Mouse (Mus musculus) intestine, embryonic 14.5 days (tissue): Measurements from ENCODE around the gene Pomp. TPM values are rescaled to one million over a fixed set of nuclear protein-coding genes. Genes with fewer than 3 reads are reported as not detected.

Source experiments
- ATAC-seq: fragments of 200-750 bp; cut with Nextera tagmentation; replicated peaks from 2 replicates; pipeline ENCODE4 v1.8.0; 2017; ENCODE audit warnings: low read depth, moderate number of reproducible peaks, moderate TSS enrichment, moderate library complexity; ENCODE audit not compliant: low FRiP score, low TSS enrichment
- DNase-seq: peaks from one replicate; pipeline ENCODE4 v3.0.0-alpha.2; 2018; ENCODE audit warnings: low spot score
- H3K27ac ChIP-seq: fragments of 300-500 bp; sonication (generic); 2 replicates; pipeline ENCODE4 v1.5.1; 2014; ENCODE audit warnings: low read depth, mild to moderate bottlenecking, control low read depth
- H3K27me3 ChIP-seq: fragments of 300-500 bp; sonication (generic); replicated peaks from 2 replicates; pipeline ENCODE4 v1.6.1; 2014; ENCODE audit warnings: low read length, control low read depth; ENCODE audit not compliant: control insufficient read depth, insufficient read depth
- H3K36me3 ChIP-seq: fragments of 300-500 bp; sonication (generic); 2 replicates; pipeline ENCODE4 v1.6.1; 2014; ENCODE audit warnings: low read length, control low read depth; ENCODE audit not compliant: control insufficient read depth, insufficient read depth
- H3K4me1 ChIP-seq: fragments of 300-500 bp; sonication (generic); replicated peaks from 2 replicates; pipeline ENCODE4 v1.6.1; 2014; ENCODE audit warnings: low read length, control low read depth, mixed read lengths; ENCODE audit not compliant: control insufficient read depth, insufficient read depth
- H3K4me2 ChIP-seq: fragments of 300-500 bp; sonication (generic); 2 replicates; pipeline ENCODE4 v1.6.1; 2014; ENCODE audit warnings: low read length
- H3K4me3 ChIP-seq: fragments of 300-500 bp; sonication (generic); 2 replicates; pipeline ENCODE4 v1.5.1; 2014; ENCODE audit warnings: low read depth, low read length, control low read depth, mixed read lengths
- H3K9ac ChIP-seq: fragments of 300-500 bp; sonication (generic); 2 replicates; pipeline ENCODE4 v1.6.1; 2014; ENCODE audit warnings: mild to moderate bottlenecking, low read length
- H3K9me3 ChIP-seq: fragments of 300-500 bp; sonication (generic); 2 replicates; pipeline ENCODE4 v1.6.1; 2016; ENCODE audit warnings: low read length, control low read depth; ENCODE audit not compliant: control insufficient read depth
- WGBS: fragments of 180-500 bp; shearing (Covaris S2); extraction: QIAGEN DNeasy Blood & Tissue Kit; methylation state at CpG from one replicate; pipeline ENCODE4 v1.1.7; 2014; 5-methylcytosine and 5-hydroxymethylcytosine counted together
- polyA plus RNA-seq: library from polyadenylated mRNA; unstranded; fragments of >200 nt; fragmentation: Nextera tagmentation; extraction: Ambion mirVana; gene quantifications from 2 replicates; pipeline ENCODE4 v1.2.1, GENCODE M21; 2014

Pomp gene
- polyA plus RNA-seq, 1 experiment from 2014 or later: 418 TPM

DNA sequence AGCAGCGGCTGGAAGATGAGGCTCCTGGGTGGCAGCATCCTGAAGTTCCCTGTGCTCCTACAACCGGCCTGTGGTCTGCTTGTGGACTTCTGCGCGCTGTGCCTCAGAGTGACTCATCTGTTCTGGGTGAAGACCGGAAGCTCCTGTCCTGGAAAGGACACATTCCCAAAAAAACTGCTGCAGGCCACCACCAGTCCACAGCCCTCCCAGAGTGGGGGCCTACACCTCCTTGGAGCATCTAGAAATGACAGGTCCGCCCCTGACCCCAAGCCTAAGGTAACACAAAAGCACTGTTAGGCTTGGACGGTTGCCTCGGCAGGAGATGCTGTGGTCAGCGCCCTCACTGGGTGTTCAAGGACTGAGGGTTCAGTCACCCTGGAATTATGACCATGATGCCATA lies 42.9 kb downstream of the Pomp start:
- H3K4me1 ChIP-seq: no peaks in the 10 kb centered on the region
- no peak overlapping the region for H3K9ac ChIP-seq
- H3K27me3 ChIP-seq: no peaks in the 10 kb centered on the region
- H3K4me2 ChIP-seq: no peak overlapping the region
- H3K27ac ChIP-seq: no peak overlapping the region
- DNase-seq: no peak
- no peak overlapping the region for H3K4me3 ChIP-seq
- no peaks in the 10 kb centered on the region for H3K36me3 ChIP-seq
- 87% methylated on average over 9 of the region's 9 CpGs for WGBS
- no peak for ATAC-seq
- H3K9me3 ChIP-seq: no peaks in the 10 kb centered on the region

DNA sequence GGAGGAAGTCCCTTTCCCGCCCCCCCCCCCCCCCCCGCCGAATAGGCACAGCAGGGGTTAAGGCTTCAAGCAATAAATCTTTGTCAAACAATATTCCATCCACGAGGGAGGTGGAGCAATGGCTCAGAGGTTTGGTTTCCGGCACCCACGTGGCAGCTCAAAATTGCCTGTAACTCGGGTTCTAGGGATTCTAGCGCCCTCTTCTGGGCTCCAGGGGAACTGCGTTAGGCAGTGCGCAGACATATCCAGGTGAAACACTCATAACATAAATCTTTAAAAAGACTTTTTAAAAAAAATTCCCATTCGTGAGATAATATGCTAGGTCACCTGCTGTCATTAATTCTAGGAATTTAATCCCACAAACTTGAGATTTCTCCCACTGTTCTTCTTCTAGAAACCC lies 46.9 kb downstream of the Pomp start:
- Histone ChIP-seq H3K36me3 (no peaks in the 10 kb centered on the region), H3K9me3 (no peaks in the 10 kb centered on the region), H3K27me3 (no peaks in the 10 kb centered on the region), H3K4me2 (no peak overlapping the region), H3K27ac (no peak overlapping the region), H3K9ac (no peak overlapping the region), H3K4me1 (no peaks in the 10 kb centered on the region), H3K4me3 (no peak overlapping the region)
- WGBS: 51% methylated on average over 11 of the region's 11 CpGs
- DNase-seq (no peak), ATAC-seq (no peak)

DNA sequence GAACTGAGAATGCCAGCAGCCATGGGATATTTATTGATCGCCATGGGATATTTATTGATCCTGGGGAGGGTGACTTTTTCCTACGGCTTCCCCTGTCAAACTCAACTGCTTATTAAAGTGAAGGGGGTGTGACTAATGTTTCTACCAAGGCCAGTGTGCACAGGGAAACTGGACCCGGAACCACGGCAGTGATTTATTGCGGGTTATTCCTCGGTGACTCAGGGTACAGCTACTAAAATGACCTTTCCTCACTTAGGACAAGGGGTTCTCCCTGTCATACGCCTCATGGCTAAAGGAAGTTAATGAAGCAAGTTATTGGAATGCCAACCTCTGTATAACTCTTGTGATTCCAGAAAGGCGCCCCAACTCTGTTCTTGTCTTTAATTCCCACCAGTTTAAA lies 47.6 kb downstream of the Pomp start:
- DNase-seq: no peak
- Histone ChIP-seq H3K27ac (no peak overlapping the region), H3K4me2 (no peak overlapping the region), H3K4me1 (no peaks in the 10 kb centered on the region), H3K9me3 (no peaks in the 10 kb centered on the region), H3K4me3 (no peak overlapping the region), H3K9ac (no peak overlapping the region), H3K27me3 (no peaks in the 10 kb centered on the region), H3K36me3 (no peaks in the 10 kb centered on the region)
- ATAC-seq: no peak
- 82% methylated on average over 8 of the region's 8 CpGs for WGBS

DNA sequence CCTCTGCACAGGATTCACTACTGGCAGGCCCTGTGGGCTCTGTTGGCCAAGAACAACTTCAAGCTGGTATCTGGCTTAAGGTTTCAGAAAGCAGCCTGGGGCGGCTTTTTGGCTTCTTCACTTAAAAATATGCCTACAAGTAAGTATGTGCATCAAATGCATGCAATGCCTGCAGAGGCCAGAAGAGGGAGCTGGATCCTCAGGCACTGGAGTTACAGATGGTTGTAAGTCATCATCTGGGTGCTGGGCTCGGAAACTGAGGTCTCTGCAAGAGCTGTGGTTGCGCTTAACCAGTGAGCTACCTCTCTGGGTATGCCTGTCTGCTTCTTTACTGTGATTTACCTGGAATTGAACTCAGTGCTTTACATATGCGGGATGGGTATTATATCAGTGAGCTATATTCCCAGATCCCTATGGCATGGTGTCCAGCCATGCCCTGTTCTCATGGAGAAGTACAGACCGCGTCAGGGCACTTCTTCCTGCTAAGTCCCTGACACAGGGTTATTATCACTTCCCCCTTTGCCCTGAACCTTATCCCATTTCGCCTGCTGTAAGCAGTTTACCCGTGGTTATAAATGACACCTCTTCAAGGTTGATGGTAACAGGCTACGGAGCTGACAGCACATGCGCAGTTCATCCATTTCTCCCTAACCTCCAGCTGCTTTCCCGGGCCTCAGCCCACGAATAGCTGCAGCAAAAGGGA lies 50.7 kb downstream of the Pomp start:
- no peak for ATAC-seq
- no peak overlapping the region for H3K4me3 ChIP-seq
- peaks cover 3% of the 10 kb centered on the region; the same call in 1 of the 2 replicates for H3K4me1 ChIP-seq
- WGBS: 75% methylated on average over 12 of the region's 12 CpGs
- no peak overlapping the region for H3K27ac ChIP-seq
- no peaks in the 10 kb centered on the region for H3K9me3 ChIP-seq
- DNase-seq: no peak
- no peak overlapping the region for H3K9ac ChIP-seq
- no peaks in the 10 kb centered on the region for H3K36me3 ChIP-seq
- no peak overlapping the region for H3K4me2 ChIP-seq
- H3K27me3 ChIP-seq: no peaks in the 10 kb centered on the region

DNA sequence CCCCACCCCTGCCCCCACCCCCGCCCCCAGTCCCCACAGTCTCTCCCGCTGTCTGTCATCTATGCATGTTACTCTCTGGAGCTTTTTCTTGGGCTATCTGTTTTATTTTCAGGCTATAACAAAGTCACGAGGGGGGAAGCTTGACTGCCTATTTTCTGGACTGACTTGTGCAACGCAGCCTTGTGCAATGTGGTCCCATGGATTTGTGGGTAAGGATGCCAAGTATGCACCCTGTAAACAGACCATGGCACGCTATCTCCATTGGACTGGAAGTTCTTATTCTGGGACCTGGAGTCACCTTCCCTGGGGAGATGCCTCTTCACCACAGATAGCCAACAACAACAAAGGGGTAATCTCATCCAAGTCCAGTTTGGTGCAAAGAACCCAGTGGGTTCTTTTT lies 51.5 kb downstream of the Pomp start:
- no peak overlapping the region for H3K27ac ChIP-seq
- H3K9me3 ChIP-seq: no peaks in the 10 kb centered on the region
- H3K4me2 ChIP-seq: no peak overlapping the region
- 66% methylated on average over 5 of the region's 5 CpGs for WGBS
- H3K27me3 ChIP-seq: no peaks in the 10 kb centered on the region
- no peak for ATAC-seq
- no peaks in the 10 kb centered on the region for H3K36me3 ChIP-seq
- peaks cover 3% of the 10 kb centered on the region; the same call in 1 of the 2 replicates for H3K4me1 ChIP-seq
- H3K4me3 ChIP-seq: no peak overlapping the region
- no peak overlapping the region for H3K9ac ChIP-seq
- no peak for DNase-seq

DNA sequence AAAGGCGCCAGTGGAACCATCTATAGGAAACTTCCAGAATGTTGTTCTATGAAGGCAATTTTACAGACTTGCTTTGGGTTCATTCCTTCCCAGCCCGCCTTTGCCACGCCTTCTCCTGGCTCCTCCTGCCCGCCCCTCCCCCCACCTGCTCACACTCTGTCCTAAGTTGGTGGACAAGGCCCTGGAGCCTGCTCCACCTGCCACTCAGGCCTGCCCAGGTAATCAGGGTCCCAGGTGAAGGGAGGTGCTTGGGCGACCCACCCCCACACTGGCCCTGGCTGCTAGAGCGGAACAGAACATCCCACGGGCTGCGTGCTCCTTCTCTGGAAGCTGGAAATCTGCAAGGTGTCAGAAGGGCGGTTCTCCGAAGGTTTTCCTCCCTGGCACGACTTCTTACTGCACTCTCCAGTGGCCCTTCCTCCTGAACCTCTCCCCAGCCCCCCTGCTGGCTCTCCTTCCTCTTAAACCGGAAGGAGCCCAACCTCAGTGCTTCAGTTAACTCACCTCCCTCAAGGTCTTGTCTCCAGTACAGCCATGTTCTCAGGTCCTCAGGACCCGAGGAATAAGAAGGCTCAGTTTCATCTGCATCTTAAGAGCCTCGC lies 53.1 kb downstream of the Pomp start:
- no peak overlapping the region for H3K27ac ChIP-seq
- WGBS: 25% methylated on average over 14 of the region's 14 CpGs

DNA sequence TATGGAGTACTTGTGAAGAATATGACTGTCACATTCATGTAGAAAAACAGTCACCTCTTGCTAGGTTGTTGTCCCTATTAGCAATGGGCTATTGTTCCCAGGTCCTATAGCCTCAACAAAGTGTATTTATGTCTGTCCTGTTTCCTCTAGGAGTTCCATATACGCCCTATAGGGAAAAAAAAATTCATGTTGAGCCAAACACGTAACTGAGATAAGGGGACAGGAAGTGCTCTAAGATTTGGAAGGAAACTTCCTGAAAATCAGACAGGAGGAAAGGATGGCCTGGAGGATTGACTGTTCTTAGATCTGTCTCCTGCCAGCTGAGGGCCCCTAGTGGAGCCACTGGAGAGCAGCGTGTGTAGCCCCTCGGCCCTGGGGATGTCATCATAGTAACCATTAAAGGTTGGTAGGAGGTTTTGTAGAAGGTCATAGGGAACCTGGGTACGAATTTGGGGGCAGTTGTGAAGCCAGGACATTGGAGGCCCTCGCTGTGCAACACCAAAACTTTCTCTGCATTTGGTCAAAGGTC lies 54.8 kb downstream of the Pomp start:
- 51% methylated on average over 6 of the region's 6 CpGs for WGBS
- no peak for ATAC-seq
- Histone ChIP-seq H3K36me3 (no peaks in the 10 kb centered on the region), H3K4me2 (no peak overlapping the region), H3K9ac (no peak overlapping the region), H3K4me3 (no peak overlapping the region), H3K27ac (no peak overlapping the region), H3K27me3 (no peaks in the 10 kb centered on the region), H3K4me1 (peaks cover 3% of the 10 kb centered on the region; the same call in 1 of the 2 replicates), H3K9me3 (no peaks in the 10 kb centered on the region)
- DNase-seq: no peak

More for the DNA sequence above, 53.1 kb downstream of the Pomp start:
- Histone ChIP-seq H3K4me2 (no peak overlapping the region), H3K36me3 (no peaks in the 10 kb centered on the region), H3K4me1 (peaks cover 3% of the 10 kb centered on the region; the same call in 1 of the 2 replicates), H3K9me3 (no peaks in the 10 kb centered on the region), H3K27me3 (no peaks in the 10 kb centered on the region), H3K9ac (no peak overlapping the region), H3K4me3 (no peak overlapping the region)
- ATAC-seq (peak; percentile 69; the same call in 1 of the 2 replicates), DNase-seq (peak; percentile 66)

DNA sequence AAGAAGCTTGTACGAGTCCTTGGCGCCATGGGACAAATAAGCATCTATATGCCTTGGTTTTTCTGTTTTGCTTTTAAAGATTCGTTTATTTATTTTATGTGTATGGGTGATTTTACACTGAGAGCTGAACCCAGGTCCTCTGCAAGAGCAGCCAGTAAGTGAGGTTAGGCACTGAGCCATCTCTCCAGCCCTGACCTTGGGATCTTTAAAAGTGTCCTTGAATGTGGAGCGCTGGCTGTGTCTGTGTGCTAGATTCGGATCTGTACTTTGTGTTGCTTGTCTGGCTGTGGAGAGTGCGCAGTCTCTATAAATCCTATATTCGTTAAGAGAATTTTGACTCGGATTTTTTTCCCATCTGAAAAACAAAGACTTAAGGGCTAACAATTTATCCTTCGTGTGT lies 55.9 kb downstream of the Pomp start:
- H3K4me3 ChIP-seq: no peak overlapping the region
- H3K4me2 ChIP-seq: no peak overlapping the region
- H3K36me3 ChIP-seq: no peaks in the 10 kb centered on the region
- no peak overlapping the region for H3K9ac ChIP-seq
- WGBS: 86% methylated on average over 9 of the region's 9 CpGs
- H3K9me3 ChIP-seq: no peaks in the 10 kb centered on the region
- no peak overlapping the region for H3K27ac ChIP-seq
- no peak for ATAC-seq
- peaks cover 3% of the 10 kb centered on the region; the same call in 1 of the 2 replicates for H3K4me1 ChIP-seq
- no peaks in the 10 kb centered on the region for H3K27me3 ChIP-seq
- no peak for DNase-seq
